Mouse (Mus musculus) sigmoid colon, adult 10 weeks (tissue): ENCODE results near the gene Col3a1. TPM values are rescaled to one million over a fixed set of nuclear protein-coding genes. Genes with fewer than 3 reads are reported as not detected.

Source experiments
- polyA plus RNA-seq: library from polyadenylated mRNA; stranded (reverse); fragments of 350-450 nt; fragmentation: Illumina TruSeq; extraction: RNeasy Lipid Tissue Mini Kit (QIAGEN cat#74804); gene quantifications from one replicate; pipeline ENCODE4 v1.2.3, GENCODE M21; 2014; ENCODE audit warnings: low read depth, low replicate concordance

The Col3a1 gene
- polyA plus RNA-seq = 796 TPM

DNA sequence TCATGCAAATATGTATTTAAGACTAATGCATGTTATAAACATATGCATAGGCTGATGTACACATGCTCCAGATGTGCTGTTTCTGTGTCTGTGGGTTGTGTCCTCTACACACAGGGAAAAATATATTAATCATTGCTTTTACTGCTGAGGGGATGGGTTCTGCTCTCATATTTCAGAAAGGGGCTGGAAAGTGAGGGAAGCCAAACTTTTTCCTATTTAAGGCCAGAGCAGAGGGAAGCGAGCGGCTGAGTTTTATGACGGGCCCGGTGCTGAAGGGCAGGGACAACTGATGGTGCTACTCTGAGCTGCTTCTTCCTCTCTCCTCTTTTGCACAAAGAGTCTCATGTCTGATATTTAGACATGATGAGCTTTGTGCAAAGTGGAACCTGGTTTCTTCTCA is at the start of gene Col3a1:
Gene Col3a1 (plus strand): TSS at position 151 of the 400 bp plus-strand sequence.

Other genes starting within 250 kb of the Col3a1 start
- gene Col5a2, start 191.7 kb downstream of the Col3a1 start, polyA plus RNA-seq = 48.9 TPM